Mouse (Mus musculus): ENCODE measurements at regions not wholly inside any gene's neighbourhood (a gene's known extent, or its start where the extent isn't known, plus 50 kb on each side); places are given as distances from the start of the nearest gene placed in this dataset.

DNA sequence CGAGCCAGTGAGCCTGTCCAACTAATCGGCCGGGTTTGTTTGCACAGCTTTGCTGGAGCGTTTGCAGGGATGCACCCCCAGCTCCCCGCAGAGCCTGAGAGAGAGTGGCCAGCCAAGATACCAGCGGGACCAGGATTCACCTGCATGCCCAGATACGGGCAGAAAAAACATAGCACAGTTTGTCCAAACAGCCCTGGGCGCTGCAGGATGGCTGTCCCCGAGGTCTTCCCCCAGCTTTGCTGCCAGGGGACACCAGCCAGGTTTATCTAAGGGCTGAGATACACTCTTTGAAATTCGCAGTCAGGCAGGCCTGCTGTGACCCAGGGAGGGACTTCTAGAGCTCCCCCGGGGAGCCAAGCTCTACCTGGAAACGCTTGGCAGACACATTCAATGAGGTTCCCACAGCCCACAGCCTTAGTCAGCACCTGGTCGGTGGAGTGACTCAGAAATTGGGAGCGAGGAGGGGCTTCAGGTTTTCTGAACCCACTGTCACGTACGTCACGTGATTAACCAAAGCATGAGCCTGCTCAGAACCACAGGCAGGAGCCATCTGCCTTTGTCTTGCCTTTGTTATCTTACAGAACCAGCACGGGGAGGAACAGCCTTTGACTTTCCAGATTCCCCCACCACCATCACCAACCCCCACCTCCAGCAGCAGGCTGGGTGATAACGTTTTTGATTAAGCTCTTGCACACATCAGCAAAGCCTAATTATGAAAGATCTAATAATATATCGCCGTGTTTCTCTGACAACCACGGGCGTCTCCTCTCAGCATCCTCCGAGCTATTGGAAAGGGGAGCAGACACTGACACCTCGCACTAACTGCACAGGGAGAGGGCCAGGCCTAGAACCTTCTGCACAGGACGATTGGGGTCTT lies 172.1 kb downstream of the Efnb2 start:
- Histone ChIP-seq H3K27me3 (ENCODE audit: control insufficient read depth, insufficient read depth, low read length) (no peaks in the 10 kb centered on the region), H3K27ac (ENCODE audit: low read length) (no peak overlapping the region), H3K4me3 (ENCODE audit: low read length) (peak overlapping the region; percentile 40), H3K4me1 (ENCODE audit: control insufficient read depth, insufficient read depth, low read length) (peaks cover 21% of the 10 kb centered on the region), H3K4me2 (ENCODE audit: low read depth, low read length) (peak overlapping the region; percentile 62), H3K9me3 (replicated peaks; ENCODE audit: control insufficient read depth, low read length) (no peaks in the 10 kb centered on the region), H3K36me3 (ENCODE audit: control insufficient read depth, insufficient read depth) (no peaks in the 10 kb centered on the region), H3K9ac (ENCODE audit: low read length) (peak overlapping the region; percentile 47)
- peak; percentile 80 for ATAC-seq (replicated peaks; ENCODE audit: extremely low read depth, insufficient read depth, low FRiP score)
- 16% methylated on average over 26 of the region's 26 CpGs for WGBS

DNA sequence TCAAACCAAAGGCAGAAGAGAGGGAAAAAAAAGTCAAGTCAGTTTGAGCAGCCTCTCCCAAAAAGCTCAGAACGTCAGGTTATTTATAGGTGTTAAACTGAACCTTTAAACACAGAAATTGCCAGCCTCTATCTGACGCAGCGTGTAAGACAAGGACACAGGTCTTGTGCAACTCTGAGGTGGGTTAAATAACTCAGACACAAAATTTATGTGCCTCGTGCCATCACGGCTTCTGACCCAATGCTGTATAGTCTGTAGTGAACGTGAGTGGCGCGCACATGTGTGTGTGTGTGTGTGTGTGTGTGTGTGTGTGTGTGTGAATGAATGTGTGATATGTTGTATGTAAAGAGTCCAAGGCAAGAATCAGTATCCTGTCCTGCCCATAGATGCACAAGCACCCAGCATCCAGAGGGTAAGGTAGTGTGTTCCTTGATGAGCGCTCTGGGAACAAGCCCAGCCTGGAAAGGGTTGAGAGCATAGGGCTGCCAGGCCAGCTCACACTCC lies 172.8 kb downstream of the Efnb2 start:
- H3K27ac ChIP-seq (ENCODE audit: low read length) = no peak overlapping the region
- H3K9ac ChIP-seq (ENCODE audit: low read length) = peak overlapping the region; percentile 47
- H3K36me3 ChIP-seq (ENCODE audit: control insufficient read depth, insufficient read depth) = no peaks in the 10 kb centered on the region
- H3K9me3 ChIP-seq (replicated peaks; ENCODE audit: control insufficient read depth, low read length) = no peaks in the 10 kb centered on the region
- 50% methylated on average over 9 of the region's 9 CpGs for WGBS
- peak overlapping the region; percentile 40 for H3K4me3 ChIP-seq (ENCODE audit: low read length)
- ATAC-seq (replicated peaks; ENCODE audit: extremely low read depth, insufficient read depth, low FRiP score) = no peak
- H3K4me1 ChIP-seq (ENCODE audit: control insufficient read depth, insufficient read depth, low read length) = peaks cover 21% of the 10 kb centered on the region
- H3K27me3 ChIP-seq (ENCODE audit: control insufficient read depth, insufficient read depth, low read length) = no peaks in the 10 kb centered on the region
- H3K4me2 ChIP-seq (ENCODE audit: low read depth, low read length) = peak overlapping the region; percentile 62

GRCm38 (mm10) chr8:8487706-8488105 lies 173.3 kb downstream of the Efnb2 start:
- no peaks in the 10 kb centered on the region for H3K27me3 ChIP-seq (ENCODE audit: control insufficient read depth, insufficient read depth, low read length)
- H3K4me2 ChIP-seq (ENCODE audit: low read depth, low read length) = peak overlapping the region; percentile 6
- H3K9ac ChIP-seq (ENCODE audit: low read length) = peak overlapping the region; percentile 36; the same call in 1 of the 2 replicates
- peaks cover 21% of the 10 kb centered on the region for H3K4me1 ChIP-seq (ENCODE audit: control insufficient read depth, insufficient read depth, low read length)
- no peak for ATAC-seq (replicated peaks; ENCODE audit: extremely low read depth, insufficient read depth, low FRiP score)
- H3K36me3 ChIP-seq (ENCODE audit: control insufficient read depth, insufficient read depth) = no peaks in the 10 kb centered on the region
- 29% methylated on average over 5 of the region's 5 CpGs for WGBS
- no peak overlapping the region for H3K27ac ChIP-seq (ENCODE audit: low read length)
- no peaks in the 10 kb centered on the region for H3K9me3 ChIP-seq (replicated peaks; ENCODE audit: control insufficient read depth, low read length)
- H3K4me3 ChIP-seq (ENCODE audit: low read length) = no peak overlapping the region

GRCm38 (mm10) chr8:8486866-8487265 lies 174.2 kb downstream of the Efnb2 start:
- Histone ChIP-seq H3K9ac (ENCODE audit: low read length) (no peak overlapping the region), H3K4me3 (ENCODE audit: low read length) (no peak overlapping the region), H3K27ac (ENCODE audit: low read length) (no peak overlapping the region), H3K27me3 (ENCODE audit: control insufficient read depth, insufficient read depth, low read length) (no peaks in the 10 kb centered on the region), H3K4me2 (ENCODE audit: low read depth, low read length) (no peak overlapping the region), H3K4me1 (ENCODE audit: control insufficient read depth, insufficient read depth, low read length) (peaks cover 21% of the 10 kb centered on the region), H3K9me3 (replicated peaks; ENCODE audit: control insufficient read depth, low read length) (no peaks in the 10 kb centered on the region), H3K36me3 (ENCODE audit: control insufficient read depth, insufficient read depth) (no peaks in the 10 kb centered on the region)
- WGBS = 76% methylated on average over 3 of the region's 3 CpGs
- no peak for ATAC-seq (replicated peaks; ENCODE audit: extremely low read depth, insufficient read depth, low FRiP score)

- no peak overlapping the region for H3K4me2 ChIP-seq (ENCODE audit: low read depth, low read length)
- H3K4me1 ChIP-seq (ENCODE audit: control insufficient read depth, insufficient read depth, low read length) = peaks cover 21% of the 10 kb centered on the region
- 61% methylated on average over 3 of the region's 3 CpGs for WGBS
- H3K27me3 ChIP-seq (ENCODE audit: control insufficient read depth, insufficient read depth, low read length) = no peaks in the 10 kb centered on the region
- no peak overlapping the region for H3K4me3 ChIP-seq (ENCODE audit: low read length)
- no peaks in the 10 kb centered on the region for H3K36me3 ChIP-seq (ENCODE audit: control insufficient read depth, insufficient read depth)
- H3K9ac ChIP-seq (ENCODE audit: low read length) = no peak overlapping the region
- H3K27ac ChIP-seq (ENCODE audit: low read length) = no peak overlapping the region
- H3K9me3 ChIP-seq (replicated peaks; ENCODE audit: control insufficient read depth, low read length) = no peaks in the 10 kb centered on the region
- ATAC-seq (replicated peaks; ENCODE audit: extremely low read depth, insufficient read depth, low FRiP score) = no peak
These were observed 175.8 kb downstream of the Efnb2 start for GRCm38 (mm10) chr8:8485252-8485651.

- Histone ChIP-seq H3K4me1 (ENCODE audit: control insufficient read depth, insufficient read depth, low read length) (peaks cover 18% of the 10 kb centered on the region), H3K9ac (ENCODE audit: low read length) (no peak overlapping the region), H3K36me3 (ENCODE audit: control insufficient read depth, insufficient read depth) (no peaks in the 10 kb centered on the region), H3K27ac (ENCODE audit: low read length) (no peak overlapping the region), H3K4me2 (ENCODE audit: low read depth, low read length) (no peak overlapping the region), H3K27me3 (ENCODE audit: control insufficient read depth, insufficient read depth, low read length) (no peaks in the 10 kb centered on the region), H3K9me3 (replicated peaks; ENCODE audit: control insufficient read depth, low read length) (no peaks in the 10 kb centered on the region), H3K4me3 (ENCODE audit: low read length) (no peak overlapping the region)
- 54% methylated on average over 8 of the region's 8 CpGs for WGBS
- no peak for ATAC-seq (replicated peaks; ENCODE audit: extremely low read depth, insufficient read depth, low FRiP score)
These were observed 176.5 kb downstream of the Efnb2 start for GRCm38 (mm10) chr8:8484546-8484945.

DNA sequence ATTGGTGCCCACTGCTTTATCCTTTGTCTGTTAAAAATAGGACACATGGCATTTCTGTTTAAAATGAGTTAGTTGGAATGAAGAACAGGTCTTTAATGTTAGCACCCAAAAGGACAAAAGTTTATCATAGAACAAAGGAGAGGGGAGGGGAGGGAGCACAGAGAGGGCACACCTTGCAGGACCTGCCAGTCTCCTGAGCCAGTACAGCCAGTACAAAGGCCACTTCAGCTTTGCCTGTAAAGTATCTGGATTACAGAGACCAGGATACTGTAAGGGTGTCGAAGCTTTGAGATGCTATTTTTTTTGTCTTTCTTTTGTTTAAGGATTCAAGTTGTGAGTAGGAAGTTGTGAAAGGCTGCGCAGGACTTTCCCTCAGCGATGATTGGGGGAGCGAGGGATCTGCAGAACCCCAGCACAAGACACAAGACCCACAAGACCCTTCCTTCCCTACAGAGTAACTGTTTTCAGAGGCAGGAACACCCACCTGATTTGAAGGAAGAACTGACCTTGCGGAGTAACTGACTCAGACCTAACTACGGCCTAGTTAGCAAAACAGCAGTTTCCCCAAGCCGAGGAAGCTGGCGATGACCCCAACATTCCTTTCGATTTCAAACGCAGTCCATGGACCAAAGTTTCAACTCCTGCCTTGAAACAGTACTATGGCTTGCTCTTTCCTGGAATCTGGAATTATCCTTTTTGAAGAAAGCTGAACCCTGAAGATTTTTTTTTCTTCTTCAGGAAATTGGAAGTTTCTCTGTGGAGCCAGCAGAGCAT lies 178.1 kb downstream of the Efnb2 start:
- no peak for ATAC-seq (replicated peaks; ENCODE audit: extremely low read depth, insufficient read depth, low FRiP score)
- Histone ChIP-seq H3K4me3 (ENCODE audit: low read length) (no peak overlapping the region), H3K27ac (ENCODE audit: low read length) (no peak overlapping the region), H3K9ac (ENCODE audit: low read length) (no peak overlapping the region), H3K9me3 (replicated peaks; ENCODE audit: control insufficient read depth, low read length) (no peaks in the 10 kb centered on the region), H3K4me2 (ENCODE audit: low read depth, low read length) (peak overlapping the region; percentile 16; the same call in 1 of the 2 replicates), H3K36me3 (ENCODE audit: control insufficient read depth, insufficient read depth) (no peaks in the 10 kb centered on the region), H3K27me3 (ENCODE audit: control insufficient read depth, insufficient read depth, low read length) (no peaks in the 10 kb centered on the region), H3K4me1 (ENCODE audit: control insufficient read depth, insufficient read depth, low read length) (0 out of 2 replicates have a peak, but pooled peaks cover 2% of the 10 kb centered on the region)
- 64% methylated on average over 10 of the region's 10 CpGs for WGBS

GRCm38 (mm10) chr8:8477456-8477855 lies 183.6 kb downstream of the Efnb2 start:
- H3K4me2 ChIP-seq (ENCODE audit: low read depth, low read length) = no peak overlapping the region

GRCm38 (mm10) chr8:8468552-8468951 lies 192.5 kb downstream of the Efnb2 start:
- no peak overlapping the region for H3K9ac ChIP-seq (ENCODE audit: low read length)
- no peaks in the 10 kb centered on the region for H3K36me3 ChIP-seq (ENCODE audit: control insufficient read depth, insufficient read depth)
- H3K4me2 ChIP-seq (ENCODE audit: low read depth, low read length) = no peak overlapping the region
- no peak for ATAC-seq (replicated peaks; ENCODE audit: extremely low read depth, insufficient read depth, low FRiP score)
- 0 out of 2 replicates have a peak, but pooled peaks cover 3% of the 10 kb centered on the region for H3K4me1 ChIP-seq (ENCODE audit: control insufficient read depth, insufficient read depth, low read length)
- 55% methylated on average over 3 of the region's 3 CpGs for WGBS
- H3K27ac ChIP-seq (ENCODE audit: low read length) = no peak overlapping the region
- no peaks in the 10 kb centered on the region for H3K9me3 ChIP-seq (replicated peaks; ENCODE audit: control insufficient read depth, low read length)
- H3K4me3 ChIP-seq (ENCODE audit: low read length) = no peak overlapping the region
- no peaks in the 10 kb centered on the region for H3K27me3 ChIP-seq (ENCODE audit: control insufficient read depth, insufficient read depth, low read length)

More at GRCm38 (mm10) chr8:8477456-8477855, 183.6 kb downstream of the Efnb2 start:
- Histone ChIP-seq H3K4me1 (ENCODE audit: control insufficient read depth, insufficient read depth, low read length) (no peaks in the 10 kb centered on the region), H3K4me3 (ENCODE audit: low read length) (no peak overlapping the region), H3K27me3 (ENCODE audit: control insufficient read depth, insufficient read depth, low read length) (no peaks in the 10 kb centered on the region), H3K27ac (ENCODE audit: low read length) (no peak overlapping the region), H3K9ac (ENCODE audit: low read length) (no peak overlapping the region), H3K36me3 (ENCODE audit: control insufficient read depth, insufficient read depth) (no peaks in the 10 kb centered on the region), H3K9me3 (replicated peaks; ENCODE audit: control insufficient read depth, low read length) (no peaks in the 10 kb centered on the region)
- WGBS = 49% methylated on average over 5 of the region's 5 CpGs
- ATAC-seq (replicated peaks; ENCODE audit: extremely low read depth, insufficient read depth, low FRiP score) = no peak

Data from heart, embryonic 16.5 days (tissue).